Mouse (Mus musculus): Measurements from ENCODE around the gene Mapk9. TPM values are rescaled to one million over a fixed set of nuclear protein-coding genes. Genes with fewer than 3 reads are reported as not detected.
"Not testable (repeated sequence)": the region's sequence is repeated elsewhere in the genome, so short reads cannot be mapped to it uniquely, and the experiment has no call there.

The Mapk9 gene
- 29.9 and 32.1 TPM in 2 replicates for polyA plus RNA-seq (2015; fragmentation: Nextera tagmentation; extraction: Ambion mirVana)

DNA sequence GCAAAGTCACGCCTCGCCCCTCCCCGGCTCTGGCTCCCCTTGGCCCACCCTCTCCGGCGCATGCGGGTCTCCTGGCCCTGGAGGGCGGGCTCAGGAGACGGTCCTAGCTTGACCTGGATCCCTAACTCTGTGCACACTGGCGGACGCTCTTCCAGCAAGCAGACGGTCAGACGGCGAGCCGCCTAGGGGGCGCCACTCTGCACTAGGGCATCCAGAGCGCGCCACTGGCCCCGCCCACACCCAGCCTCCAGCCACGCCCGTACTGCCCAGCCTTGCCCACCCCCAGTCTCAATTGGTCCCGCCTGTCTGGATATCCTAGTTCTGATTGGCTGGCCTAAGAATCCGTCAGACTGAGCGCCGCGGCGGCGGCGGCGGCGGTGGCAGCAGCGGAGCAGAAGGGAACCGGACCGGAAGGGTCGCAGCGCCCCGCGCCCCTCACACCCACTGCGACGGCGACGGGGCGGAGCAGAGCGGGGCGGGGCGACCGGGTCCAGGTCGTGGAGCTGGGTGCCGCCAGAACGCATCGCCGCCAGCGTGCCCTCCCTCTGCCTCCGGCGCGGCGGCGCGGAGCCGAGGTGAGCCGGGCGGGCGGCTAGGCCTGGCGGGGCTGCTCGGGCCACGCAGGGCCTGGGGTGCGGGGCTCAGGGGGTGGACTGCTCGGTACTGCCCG, at the start of gene Mapk9:
TSS of gene Mapk9 (plus strand) at position 351 of the 670 bp plus-strand sequence.
- Histone ChIP-seq H3K9me3 (no peaks in the 10 kb centered on the region), H3K4me1 (replicated peaks) (peaks cover 13% of the 10 kb centered on the region), H3K4me2 (replicated peaks) (peak within 1 kb of the TSS; percentile 83), H3K4me3 (replicated peaks) (peak within 1 kb of the TSS; percentile 86), H3K27me3 (replicated peaks) (no peaks in the 10 kb centered on the region), H3K36me3 (no peaks in the 10 kb centered on the region), H3K9ac (peak within 1 kb of the TSS; percentile 96), H3K27ac (peak within 1 kb of the TSS; percentile 81)
- under 1% methylated on average over 64 of the region's 68 CpGs for WGBS
- peak; percentile 99 for ATAC-seq

DNA sequence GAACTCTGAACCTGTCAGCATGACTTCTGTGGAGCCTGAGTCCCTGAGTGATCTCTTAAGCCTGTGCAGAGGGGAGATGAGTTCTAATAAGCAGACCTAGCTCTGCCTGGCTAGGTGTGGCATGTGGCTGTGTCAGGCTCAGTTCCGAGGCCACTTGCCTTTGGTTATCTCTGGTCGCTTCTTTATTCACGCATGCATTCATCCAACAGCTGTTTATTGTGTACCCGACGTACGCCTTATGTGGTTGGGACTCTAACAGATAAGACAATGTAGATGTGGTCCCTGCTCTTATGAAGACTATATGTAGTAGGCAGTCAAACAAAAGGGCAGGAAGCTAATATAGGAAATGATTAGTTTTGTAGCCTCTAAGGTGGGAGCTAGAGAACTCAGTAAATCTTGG, 47.6 kb upstream of the Mapk9 start:
- no peak for ATAC-seq
- H3K27ac ChIP-seq: no peak overlapping the region
- peaks cover 6% of the 10 kb centered on the region for H3K4me1 ChIP-seq (replicated peaks)
- H3K9ac ChIP-seq: no peak overlapping the region
- H3K4me2 ChIP-seq (replicated peaks): no peak overlapping the region
- no peaks in the 10 kb centered on the region for H3K36me3 ChIP-seq
- 86% methylated on average over 6 of the region's 6 CpGs for WGBS
- H3K27me3 ChIP-seq (replicated peaks): no peaks in the 10 kb centered on the region
- no peaks in the 10 kb centered on the region for H3K9me3 ChIP-seq
- H3K4me3 ChIP-seq (replicated peaks): no peak overlapping the region

- WGBS: 56% methylated on average over 4 of the region's 4 CpGs
- no peak for ATAC-seq
- no peaks in the 10 kb centered on the region for H3K36me3 ChIP-seq
- no peaks in the 10 kb centered on the region for H3K4me1 ChIP-seq (replicated peaks)
- no peaks in the 10 kb centered on the region for H3K9me3 ChIP-seq
- H3K27me3 ChIP-seq (replicated peaks): no peaks in the 10 kb centered on the region
- H3K4me2 ChIP-seq (replicated peaks): no peak overlapping the region
- H3K27ac ChIP-seq: no peak overlapping the region
- H3K4me3 ChIP-seq (replicated peaks): no peak overlapping the region
- no peak overlapping the region for H3K9ac ChIP-seq
Measured at GRCm38 (mm10) chr11:49801516-49801915, 45.0 kb upstream of the Mapk9 start.

DNA sequence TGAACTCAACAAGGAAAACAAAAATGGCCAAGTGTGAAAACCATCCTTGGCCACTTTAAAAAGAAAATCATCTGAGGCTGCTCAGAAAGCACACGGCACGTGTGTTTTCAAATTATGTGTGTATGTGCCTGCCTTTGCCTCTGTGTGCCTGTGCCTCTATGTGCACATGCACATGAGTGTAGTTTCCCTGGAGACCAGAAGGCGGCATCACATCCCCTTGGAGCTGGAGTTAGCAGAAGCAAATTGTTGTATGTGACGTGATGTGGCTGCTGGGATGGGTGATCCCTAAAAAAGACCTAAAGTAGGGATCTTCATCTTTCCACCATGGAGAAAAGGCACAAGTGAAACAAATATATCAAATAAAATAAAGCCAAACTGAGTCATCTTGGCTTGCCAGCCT, 42.8 kb upstream of the Mapk9 start:
- WGBS: 93% methylated on average over 4 of the region's 4 CpGs

GRCm38 (mm10) chr11:49806218-49806617, 40.3 kb upstream of the Mapk9 start:
- H3K4me1 ChIP-seq (replicated peaks): no peaks in the 10 kb centered on the region
- no peak overlapping the region for H3K4me2 ChIP-seq (replicated peaks)
- H3K27ac ChIP-seq: no peak overlapping the region
- ATAC-seq: no peak
- no peaks in the 10 kb centered on the region for H3K9me3 ChIP-seq
- H3K4me3 ChIP-seq (replicated peaks): no peak overlapping the region
- no peaks in the 10 kb centered on the region for H3K36me3 ChIP-seq
- no peaks in the 10 kb centered on the region for H3K27me3 ChIP-seq (replicated peaks)
- H3K9ac ChIP-seq: no peak overlapping the region
- 52% methylated on average over 3 of the region's 3 CpGs for WGBS

More for the DNA sequence above, 42.8 kb upstream of the Mapk9 start:
- Histone ChIP-seq H3K4me1 (replicated peaks) (no peaks in the 10 kb centered on the region), H3K27ac (no peak overlapping the region), H3K9ac (no peak overlapping the region), H3K9me3 (no peaks in the 10 kb centered on the region), H3K4me3 (replicated peaks) (no peak overlapping the region), H3K4me2 (replicated peaks) (no peak overlapping the region), H3K36me3 (no peaks in the 10 kb centered on the region), H3K27me3 (replicated peaks) (no peaks in the 10 kb centered on the region)
- no peak for ATAC-seq

DNA sequence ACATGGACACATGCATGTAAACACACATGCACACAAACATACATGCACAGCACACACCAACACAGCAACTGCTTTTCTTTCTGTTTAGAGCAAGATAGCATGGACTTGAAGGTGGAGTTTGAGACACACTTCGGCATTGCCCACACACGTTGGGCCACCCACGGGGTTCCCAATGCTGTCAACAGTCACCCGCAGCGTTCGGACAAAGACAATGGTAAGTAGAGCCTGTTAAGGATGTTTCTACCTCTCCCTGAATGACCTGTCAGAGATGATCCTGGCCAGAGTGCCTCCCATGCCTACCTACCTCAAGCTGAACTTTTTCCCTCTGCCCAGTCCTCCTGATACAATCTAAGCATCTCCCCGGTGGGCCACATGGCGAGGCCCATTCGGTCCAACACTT, 37.6 kb upstream of the Mapk9 start:
- H3K4me2 ChIP-seq (replicated peaks): no peak overlapping the region
- WGBS: 82% methylated on average over 9 of the region's 9 CpGs
- H3K27ac ChIP-seq: no peak overlapping the region
- H3K27me3 ChIP-seq (replicated peaks): no peaks in the 10 kb centered on the region
- no peaks in the 10 kb centered on the region for H3K36me3 ChIP-seq
- H3K9ac ChIP-seq: no peak overlapping the region
- H3K9me3 ChIP-seq: no peaks in the 10 kb centered on the region
- no peak overlapping the region for H3K4me3 ChIP-seq (replicated peaks)
- H3K4me1 ChIP-seq (replicated peaks): no peaks in the 10 kb centered on the region
- ATAC-seq: no peak

DNA sequence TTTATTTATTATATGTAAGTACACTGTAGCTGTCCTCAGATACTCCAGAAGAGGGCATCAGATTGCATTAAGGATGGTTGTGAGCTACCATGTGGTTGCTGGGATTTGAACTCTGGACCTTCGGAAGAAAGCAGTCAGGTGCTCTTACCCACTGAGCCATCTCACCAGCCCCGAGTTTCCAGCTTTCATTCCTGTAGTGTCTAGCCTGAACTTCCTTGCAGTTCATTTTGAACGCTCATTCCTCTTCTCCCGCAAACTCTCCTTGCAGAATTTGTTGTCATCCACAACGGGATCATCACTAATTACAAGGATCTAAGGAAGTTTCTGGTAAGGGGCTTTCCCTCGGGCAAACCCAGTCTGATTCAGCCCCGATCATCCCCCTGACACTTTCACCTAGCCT, 35.9 kb upstream of the Mapk9 start:
- not testable (repeated sequence) for ATAC-seq; H3K36me3 ChIP-seq; H3K9me3 ChIP-seq; H3K9ac ChIP-seq; H3K4me2 ChIP-seq (replicated peaks); H3K4me1 ChIP-seq (replicated peaks); H3K4me3 ChIP-seq (replicated peaks); H3K27me3 ChIP-seq (replicated peaks); H3K27ac ChIP-seq
- WGBS: 84% methylated on average over 7 of the region's 7 CpGs

- Histone ChIP-seq H3K9ac (no peak overlapping the region), H3K27me3 (replicated peaks) (no peaks in the 10 kb centered on the region), H3K4me1 (replicated peaks) (no peaks in the 10 kb centered on the region), H3K4me3 (replicated peaks) (no peak overlapping the region), H3K27ac (no peak overlapping the region), H3K36me3 (no peaks in the 10 kb centered on the region), H3K9me3 (no peaks in the 10 kb centered on the region), H3K4me2 (replicated peaks) (no peak overlapping the region)
- no peak for ATAC-seq
- WGBS: 75% methylated on average over 8 of the region's 8 CpGs
Measured at GRCm38 (mm10) chr11:49811099-49811541, 35.4 kb upstream of the Mapk9 start.

- 87% methylated on average over 8 of the region's 8 CpGs for WGBS
- no peak for ATAC-seq
Measured at GRCm38 (mm10) chr11:49811879-49812278, 34.7 kb upstream of the Mapk9 start.

DNA sequence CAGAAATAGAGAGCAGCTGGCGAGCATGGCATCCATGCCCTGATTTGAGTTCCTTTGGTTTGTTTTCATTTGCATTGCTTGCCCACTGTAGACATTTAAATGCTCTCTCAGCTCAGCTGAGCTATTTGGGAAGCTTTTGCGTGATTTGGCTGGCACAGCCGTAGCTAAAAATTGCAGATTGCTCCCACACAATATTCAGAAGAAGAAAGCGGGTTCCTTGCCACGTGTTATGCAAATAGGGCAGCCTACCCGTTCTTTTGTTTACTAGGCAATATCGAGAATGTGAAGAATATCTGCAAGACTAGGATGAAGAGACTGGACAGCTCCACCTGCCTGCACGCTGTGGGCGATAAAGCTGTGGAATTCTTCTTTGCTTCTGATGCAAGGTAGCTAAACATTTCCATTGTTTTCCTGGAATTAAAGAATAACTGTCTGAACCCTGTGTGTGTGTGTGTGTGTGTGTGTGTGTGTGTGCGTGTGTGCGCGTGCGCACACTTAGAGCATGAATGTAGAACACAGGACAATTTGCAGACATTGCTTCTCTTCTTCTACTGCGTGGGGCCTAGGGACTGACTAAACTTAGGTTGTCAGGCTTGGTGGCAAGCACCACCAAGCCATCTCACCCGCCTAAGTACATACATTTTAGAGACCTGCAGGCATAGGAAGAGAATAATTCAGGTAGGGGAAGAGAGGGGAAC, 27.5 kb upstream of the Mapk9 start:
- no peak overlapping the region for H3K4me3 ChIP-seq (replicated peaks)
- ATAC-seq: no peak
- H3K9ac ChIP-seq: no peak overlapping the region
- H3K27ac ChIP-seq: no peak overlapping the region
- no peak overlapping the region for H3K4me2 ChIP-seq (replicated peaks)
- H3K36me3 ChIP-seq: no peaks in the 10 kb centered on the region
- WGBS: 91% methylated on average over 15 of the region's 15 CpGs
- H3K9me3 ChIP-seq: no peaks in the 10 kb centered on the region
- no peaks in the 10 kb centered on the region for H3K4me1 ChIP-seq (replicated peaks)
- H3K27me3 ChIP-seq (replicated peaks): no peaks in the 10 kb centered on the region

More at GRCm38 (mm10) chr11:49811879-49812278, 34.7 kb upstream of the Mapk9 start:
- no peaks in the 10 kb centered on the region for H3K9me3 ChIP-seq
- H3K36me3 ChIP-seq: no peaks in the 10 kb centered on the region
- H3K4me3 ChIP-seq (replicated peaks): no peak overlapping the region
- no peak overlapping the region for H3K27ac ChIP-seq
- no peak overlapping the region for H3K4me2 ChIP-seq (replicated peaks)
- H3K9ac ChIP-seq: no peak overlapping the region
- no peaks in the 10 kb centered on the region for H3K27me3 ChIP-seq (replicated peaks)
- H3K4me1 ChIP-seq (replicated peaks): no peaks in the 10 kb centered on the region

- no peaks in the 10 kb centered on the region for H3K9me3 ChIP-seq
Measured at GRCm38 (mm10) chr11:49819676-49820075, 26.9 kb upstream of the Mapk9 start.

DNA sequence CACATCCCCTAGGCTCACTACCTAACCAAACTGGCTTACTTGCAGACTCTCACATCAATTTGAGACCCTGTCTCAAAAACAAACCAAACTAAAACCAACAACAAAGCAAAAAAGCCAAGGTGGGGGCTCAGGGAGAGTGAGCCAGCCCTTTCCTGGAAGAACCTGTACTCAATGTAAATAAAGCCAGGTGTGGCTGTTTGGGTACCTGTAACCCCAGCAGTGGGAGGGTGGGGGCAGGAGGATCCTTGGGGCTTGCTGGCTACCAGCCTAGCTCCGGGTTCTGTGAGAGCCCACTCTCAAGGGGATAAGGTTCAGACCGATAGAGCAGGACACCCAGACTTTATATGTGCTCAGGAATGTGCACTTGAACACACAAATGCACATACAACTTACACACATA, 25.6 kb upstream of the Mapk9 start:
- 61% methylated on average over 2 of the region's 2 CpGs for WGBS
- Histone ChIP-seq H3K4me3 (replicated peaks) (no peak overlapping the region), H3K27ac (no peak overlapping the region), H3K4me2 (replicated peaks) (no peak overlapping the region), H3K9ac (no peak overlapping the region), H3K9me3 (no peaks in the 10 kb centered on the region), H3K36me3 (no peaks in the 10 kb centered on the region), H3K27me3 (replicated peaks) (no peaks in the 10 kb centered on the region), H3K4me1 (replicated peaks) (no peaks in the 10 kb centered on the region)
- ATAC-seq: peak; percentile 63

More at GRCm38 (mm10) chr11:49819676-49820075, 26.9 kb upstream of the Mapk9 start:
- Histone ChIP-seq H3K27me3 (replicated peaks) (no peaks in the 10 kb centered on the region), H3K36me3 (no peaks in the 10 kb centered on the region), H3K9ac (no peak overlapping the region), H3K27ac (no peak overlapping the region), H3K4me2 (replicated peaks) (no peak overlapping the region), H3K4me3 (replicated peaks) (no peak overlapping the region), H3K4me1 (replicated peaks) (no peaks in the 10 kb centered on the region)
- ATAC-seq: no peak
- WGBS: 92% methylated on average over 7 of the region's 7 CpGs

DNA sequence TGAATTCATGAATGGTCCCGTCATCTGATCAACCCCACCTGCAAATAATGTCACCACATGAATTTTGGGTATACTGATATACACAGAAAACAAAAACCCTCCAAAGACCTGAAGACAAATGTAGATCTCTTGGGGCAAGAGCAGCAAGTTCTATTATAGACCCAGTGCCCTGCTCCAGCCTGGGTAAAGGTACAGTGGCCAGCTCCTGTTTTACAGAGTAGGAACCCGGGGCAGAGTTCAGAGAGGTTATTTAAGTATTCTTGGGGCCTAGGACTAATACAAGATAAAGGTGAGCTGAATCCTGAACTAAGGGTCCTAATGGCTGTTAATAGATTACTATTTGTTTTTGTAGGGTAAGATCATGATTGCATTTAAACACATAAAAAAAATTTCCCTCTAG, 25.0 kb upstream of the Mapk9 start:
- Histone ChIP-seq H3K27ac (no peak overlapping the region), H3K9ac (no peak overlapping the region), H3K4me1 (replicated peaks) (no peaks in the 10 kb centered on the region), H3K9me3 (no peaks in the 10 kb centered on the region), H3K36me3 (no peaks in the 10 kb centered on the region), H3K4me3 (replicated peaks) (no peak overlapping the region), H3K4me2 (replicated peaks) (no peak overlapping the region), H3K27me3 (replicated peaks) (no peaks in the 10 kb centered on the region)
- peak; percentile 52; the same call in 1 of the 2 replicates for ATAC-seq
- WGBS: 72% methylated on average over 2 of the region's 2 CpGs

Data from intestine, embryonic 15.5 days (tissue).